Mouse (Mus musculus) lung, embryonic 16.5 days (tissue): ENCODE measurements at regions not wholly inside any gene's neighbourhood (a gene's known extent, or its start where the extent isn't known, plus 50 kb on each side); places are given as distances from the start of the nearest gene placed in this dataset.

Source experiments
- ATAC-seq: fragments of 200-750 bp; cut with Nextera tagmentation; 2 replicates; pipeline ENCODE4 v1.8.0; 2017; ENCODE audit warnings: low read depth, mild to moderate bottlenecking, moderate library complexity
- H3K27ac ChIP-seq: fragments of 300-500 bp; sonication (generic); 2 replicates; pipeline ENCODE4 v1.5.1; 2014; ENCODE audit warnings: mild to moderate bottlenecking, control low read depth, low read length
- H3K27me3 ChIP-seq: fragments of 300-500 bp; sonication (generic); 2 replicates; pipeline ENCODE4 v1.6.1; 2014; ENCODE audit warnings: low read depth, low read length, mixed read lengths; ENCODE audit not compliant: control insufficient read depth, insufficient read depth
- H3K36me3 ChIP-seq: fragments of 300-500 bp; sonication (generic); 2 replicates; pipeline ENCODE4 v1.6.1; 2014; ENCODE audit warnings: low read length; ENCODE audit not compliant: control insufficient read depth, insufficient read depth
- H3K4me1 ChIP-seq: fragments of 300-500 bp; sonication (generic); replicated peaks from 2 replicates; pipeline ENCODE4 v1.6.1; 2014; ENCODE audit warnings: low read length, mixed read lengths; ENCODE audit not compliant: control insufficient read depth, insufficient read depth
- H3K4me2 ChIP-seq: fragments of 300-500 bp; sonication (generic); 2 replicates; pipeline ENCODE4 v1.6.1; 2014; ENCODE audit warnings: low read depth, low read length, control low read depth
- H3K4me3 ChIP-seq: fragments of 300-500 bp; sonication (generic); 2 replicates; pipeline ENCODE4 v1.5.1; 2014; ENCODE audit warnings: mild to moderate bottlenecking, low read length, control low read depth
- H3K9ac ChIP-seq: fragments of 300-500 bp; sonication (generic); 2 replicates; pipeline ENCODE4 v1.6.1; 2014; ENCODE audit warnings: low read length, control low read depth
- H3K9me3 ChIP-seq: fragments of 300-500 bp; sonication (generic); 2 replicates; pipeline ENCODE4 v1.6.1; 2016; ENCODE audit warnings: low read length; ENCODE audit not compliant: control insufficient read depth
- WGBS: fragments of 180-500 bp; shearing (Covaris S2); extraction: QIAGEN DNeasy Blood & Tissue Kit; methylation state at CpG from one replicate; pipeline ENCODE4 v1.1.7; 2014; 5-methylcytosine and 5-hydroxymethylcytosine counted together

- H3K4me3 ChIP-seq, result no peak overlapping the region
- H3K36me3 ChIP-seq, result no peaks in the 10 kb centered on the region
- 92% methylated on average over 4 of the region's 4 CpGs for WGBS
- no peaks in the 10 kb centered on the region; the same call in 1 of the 2 replicates for H3K4me1 ChIP-seq
- ATAC-seq, result no peak
- no peak overlapping the region for H3K27ac ChIP-seq
- no peak overlapping the region for H3K4me2 ChIP-seq
- no peak overlapping the region for H3K9ac ChIP-seq
- no peaks in the 10 kb centered on the region for H3K27me3 ChIP-seq
- no peaks in the 10 kb centered on the region for H3K9me3 ChIP-seq
These were observed 63.6 kb downstream of the 4930564D02Rik start for GRCm38 (mm10) chr3:105130228-105130627.

- Histone ChIP-seq H3K27me3 (no peaks in the 10 kb centered on the region), H3K9ac (no peak overlapping the region), H3K4me3 (no peak overlapping the region), H3K27ac (no peak overlapping the region), H3K36me3 (no peaks in the 10 kb centered on the region), H3K4me2 (no peak overlapping the region), H3K9me3 (no peaks in the 10 kb centered on the region), H3K4me1 (no peaks in the 10 kb centered on the region; the same call in 1 of the 2 replicates)
- no peak for ATAC-seq
- WGBS, result 75% methylated on average over 6 of the region's 6 CpGs
These were observed 64.4 kb downstream of the 4930564D02Rik start for GRCm38 (mm10) chr3:105131053-105131452.

- 80% methylated on average over 4 of the region's 4 CpGs for WGBS
- ATAC-seq, result no peak
- Histone ChIP-seq H3K4me3 (no peak overlapping the region), H3K9ac (no peak overlapping the region), H3K27me3 (no peaks in the 10 kb centered on the region), H3K4me2 (no peak overlapping the region), H3K9me3 (no peaks in the 10 kb centered on the region), H3K27ac (no peak overlapping the region), H3K4me1 (no peaks in the 10 kb centered on the region; the same call in 1 of the 2 replicates), H3K36me3 (no peaks in the 10 kb centered on the region)
These were observed 66.4 kb downstream of the 4930564D02Rik start for GRCm38 (mm10) chr3:105133011-105133410.

- Histone ChIP-seq H3K4me3 (no peak overlapping the region), H3K4me1 (peaks cover 9% of the 10 kb centered on the region; the same call in 1 of the 2 replicates), H3K9ac (no peak overlapping the region), H3K36me3 (no peaks in the 10 kb centered on the region), H3K9me3 (no peaks in the 10 kb centered on the region), H3K27ac (no peak overlapping the region), H3K4me2 (no peak overlapping the region), H3K27me3 (no peaks in the 10 kb centered on the region)
- WGBS, result 43% methylated on average over 14 of the region's 14 CpGs
- peak; percentile 54 for ATAC-seq
These were observed 74.7 kb downstream of the 4930564D02Rik start for GRCm38 (mm10) chr3:105141170-105141971.

GRCm38 (mm10) chr3:105142631-105143030 lies 76.0 kb downstream of the 4930564D02Rik start:
- H3K4me2 ChIP-seq, result no peak overlapping the region
- ATAC-seq, result no peak
- no peaks in the 10 kb centered on the region for H3K9me3 ChIP-seq
- H3K36me3 ChIP-seq, result no peaks in the 10 kb centered on the region
- no peaks in the 10 kb centered on the region for H3K27me3 ChIP-seq
- peaks cover 9% of the 10 kb centered on the region; the same call in 1 of the 2 replicates for H3K4me1 ChIP-seq
- no peak overlapping the region for H3K4me3 ChIP-seq
- no peak overlapping the region for H3K27ac ChIP-seq
- no peak overlapping the region for H3K9ac ChIP-seq

GRCm38 (mm10) chr3:105151475-105152157 lies 85.0 kb downstream of the 4930564D02Rik start:
- H3K9ac ChIP-seq, result no peak overlapping the region
- H3K9me3 ChIP-seq, result no peaks in the 10 kb centered on the region
- no peak overlapping the region for H3K4me2 ChIP-seq
- no peaks in the 10 kb centered on the region for H3K36me3 ChIP-seq
- H3K27me3 ChIP-seq, result no peaks in the 10 kb centered on the region
- WGBS, result 17% methylated on average over 11 of the region's 11 CpGs
- peak; percentile 57; the same call in 1 of the 2 replicates for ATAC-seq
- no peak overlapping the region for H3K4me3 ChIP-seq
- H3K4me1 ChIP-seq, result no peaks in the 10 kb centered on the region
- no peak overlapping the region for H3K27ac ChIP-seq

- H3K4me1 ChIP-seq, result no peaks in the 10 kb centered on the region
- H3K4me3 ChIP-seq, result no peak overlapping the region
- H3K4me2 ChIP-seq, result no peak overlapping the region
- 8% methylated on average over 1 of the region's 1 CpGs for WGBS
- ATAC-seq, result no peak
- H3K27me3 ChIP-seq, result no peaks in the 10 kb centered on the region
- H3K9ac ChIP-seq, result no peak overlapping the region
- no peak overlapping the region for H3K27ac ChIP-seq
- H3K36me3 ChIP-seq, result no peaks in the 10 kb centered on the region
- no peaks in the 10 kb centered on the region for H3K9me3 ChIP-seq
These were observed 85.5 kb downstream of the 4930564D02Rik start for GRCm38 (mm10) chr3:105152158-105152541.

GRCm38 (mm10) chr3:105158376-105158775 lies 91.7 kb downstream of the 4930564D02Rik start:
- H3K4me1 ChIP-seq, result no peaks in the 10 kb centered on the region
- H3K9me3 ChIP-seq, result no peaks in the 10 kb centered on the region
- WGBS, result 74% methylated on average over 2 of the region's 2 CpGs
- H3K27me3 ChIP-seq, result no peaks in the 10 kb centered on the region
- no peak overlapping the region for H3K27ac ChIP-seq
- no peak overlapping the region for H3K4me2 ChIP-seq
- no peak for ATAC-seq
- H3K36me3 ChIP-seq, result no peaks in the 10 kb centered on the region
- no peak overlapping the region for H3K4me3 ChIP-seq
- no peak overlapping the region for H3K9ac ChIP-seq

- H3K4me1 ChIP-seq, result no peaks in the 10 kb centered on the region
- H3K4me2 ChIP-seq, result no peak overlapping the region
- no peaks in the 10 kb centered on the region for H3K27me3 ChIP-seq
- 47% methylated on average over 2 of the region's 2 CpGs for WGBS
- H3K27ac ChIP-seq, result no peak overlapping the region
- H3K36me3 ChIP-seq, result no peaks in the 10 kb centered on the region
- no peaks in the 10 kb centered on the region for H3K9me3 ChIP-seq
- H3K9ac ChIP-seq, result no peak overlapping the region
- no peak overlapping the region for H3K4me3 ChIP-seq
- no peak for ATAC-seq
These were observed 98.7 kb downstream of the 4930564D02Rik start for GRCm38 (mm10) chr3:105165355-105165754.
